ENCODE assay signal across 8 mouse cellular contexts in the genomic region with DNA sequence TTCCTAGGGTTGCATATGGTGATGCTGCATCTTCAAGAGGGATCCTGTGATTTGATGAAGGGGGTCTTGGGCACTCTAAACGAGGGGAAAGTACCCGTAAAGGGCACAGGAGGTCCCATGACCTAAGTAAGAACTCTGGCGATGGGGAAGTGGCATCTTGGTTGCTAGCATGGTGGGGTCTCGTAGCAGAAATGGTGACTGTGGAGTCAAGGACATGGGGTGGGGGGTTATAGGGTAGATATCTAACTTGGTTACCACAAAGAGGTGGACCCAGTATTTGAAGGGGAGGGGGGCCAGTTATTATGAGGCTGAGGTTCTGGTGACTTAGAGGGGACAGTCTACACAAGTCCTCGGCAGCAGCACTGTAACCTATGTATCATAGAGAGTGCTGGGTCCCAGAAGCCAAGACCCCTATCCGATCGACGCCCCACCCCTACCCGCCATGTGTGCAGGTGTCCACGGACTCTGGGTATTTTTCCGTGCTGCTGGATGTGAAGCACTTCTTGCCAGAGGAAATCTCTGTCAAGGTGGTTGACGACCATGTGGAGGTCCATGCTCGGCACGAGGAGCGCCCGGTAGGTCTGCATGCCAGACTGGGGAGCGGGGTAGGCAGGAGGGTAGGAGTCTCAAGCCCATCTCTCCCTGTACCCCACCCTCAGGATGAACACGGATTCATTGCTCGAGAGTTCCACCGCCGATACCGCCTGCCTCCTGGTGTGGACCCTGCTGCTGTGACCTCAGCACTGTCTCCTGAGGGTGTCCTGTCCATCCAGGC. TPM values are rescaled to one million over a fixed set of nuclear protein-coding genes. Genes with fewer than 3 reads are reported as not detected.
DNase-seq lines count a peak whose midpoint lies in the region; ATAC-seq and TF ChIP-seq lines count a peak whose summit lies in the region.

No protein-coding gene starts in this region.

- H3K9me3 ChIP-seq in kidney, embryonic 16.5 days (ENCODE audit: low read length): no peaks in the 10 kb centered on the region
- no peaks in the 10 kb centered on the region for H3K9me3 ChIP-seq in intestine, embryonic 16.5 days (ENCODE audit: control insufficient read depth, low read length)
- no peaks in the 10 kb centered on the region for H3K9me3 ChIP-seq in neural tube, embryonic 12.5 days

- no peak for ATAC-seq in kidney, embryonic 16.5 days (ENCODE audit: low FRiP score, low TSS enrichment)
- ATAC-seq in intestine, embryonic 16.5 days: no peak
- no peak for ATAC-seq in neural tube, embryonic 12.5 days (ENCODE audit: low FRiP score, low read depth)

- no peaks in the 10 kb centered on the region for H3K27me3 ChIP-seq in kidney, embryonic 16.5 days (ENCODE audit: insufficient read depth, low read length)
- no peaks in the 10 kb centered on the region for H3K27me3 ChIP-seq in intestine, embryonic 16.5 days (replicated peaks; ENCODE audit: control insufficient read depth, insufficient read depth, low read length)
- no peaks in the 10 kb centered on the region for H3K27me3 ChIP-seq in neural tube, embryonic 12.5 days (replicated peaks)
- no peaks in the 10 kb centered on the region for H3K27me3 ChIP-seq in kidney, adult 2 months (replicated peaks; ENCODE audit: control insufficient read depth, insufficient read depth, low read length)

- WGBS in kidney, embryonic 16.5 days: 83% methylated on average over 22 of the region's 22 CpGs
- 82% methylated on average over 22 of the region's 22 CpGs for WGBS in intestine, embryonic 16.5 days
- 87% methylated on average over 22 of the region's 22 CpGs for WGBS in neural tube, embryonic 12.5 days
- WGBS in kidney, adult 2 months: 82% methylated on average over 22 of the region's 22 CpGs

- H3K36me3 ChIP-seq in kidney, embryonic 16.5 days (ENCODE audit: insufficient read depth, low read length): peaks cover 34% of the 10 kb centered on the region
- peaks cover 14% of the 10 kb centered on the region for H3K36me3 ChIP-seq in intestine, embryonic 16.5 days (ENCODE audit: control insufficient read depth, insufficient read depth, low read length)
- peaks cover 29% of the 10 kb centered on the region for H3K36me3 ChIP-seq in neural tube, embryonic 12.5 days
- H3K36me3 ChIP-seq in kidney, adult 2 months (ENCODE audit: control insufficient read depth, insufficient read depth, low read length): no peaks in the 10 kb centered on the region

- no peak for TF ChIP-seq CTCF in embryonic fibroblast, embryonic 13.5 days (IDR thresholded peaks at IDR 0.05; ENCODE audit: borderline replicate concordance, insufficient read depth, low read length)
- TF ChIP-seq CTCF in kidney, adult 2 months (conservative IDR thresholded peaks at IDR 0.05; ENCODE audit: insufficient read depth, insufficient read length, low read depth, low read length): no peak

- H3K4me2 ChIP-seq in kidney, embryonic 16.5 days (replicated peaks; ENCODE audit: low read depth, low read length): peak overlapping the region; percentile 95
- H3K4me2 ChIP-seq in intestine, embryonic 16.5 days (ENCODE audit: low read depth, low read length): peak overlapping the region; percentile 88
- H3K4me2 ChIP-seq in neural tube, embryonic 12.5 days (replicated peaks): peak overlapping the region; percentile 88

- H3K27ac ChIP-seq in kidney, embryonic 16.5 days (ENCODE audit: low read length): no peak overlapping the region
- H3K27ac ChIP-seq in embryonic fibroblast, embryonic 13.5 days (ENCODE audit: insufficient read depth, low read length): no peak overlapping the region
- no peak overlapping the region for H3K27ac ChIP-seq in intestine, embryonic 16.5 days (ENCODE audit: low read length)
- H3K27ac ChIP-seq in neural tube, embryonic 12.5 days: no peak overlapping the region
- H3K27ac ChIP-seq in kidney, adult 2 months (ENCODE audit: insufficient read depth, low read depth, low read length): no peak overlapping the region

- no peak for DNase-seq in kidney, postnatal 14 days
- no peak for DNase-seq in right cerebral cortex, postnatal 14 days
- DNase-seq in kidney, adult 8-10 months: no peak
- DNase-seq in kidney, adult 2 months: no peak

- 0 out of 2 replicates have a peak, but pooled peaks have one; percentile 18 for TF ChIP-seq POLR2A in embryonic fibroblast, embryonic 13.5 days (IDR thresholded peaks at IDR 0.05; ENCODE audit: low read depth, low read length)
- TF ChIP-seq POLR2A in kidney, adult 2 months (IDR thresholded peaks at IDR 0.05; ENCODE audit: low read depth, low read length): no peak

- H3K9ac ChIP-seq in kidney, embryonic 16.5 days (replicated peaks; ENCODE audit: low read length): peak overlapping the region; percentile 84; the same call in 1 of the 2 replicates
- H3K9ac ChIP-seq in intestine, embryonic 16.5 days (ENCODE audit: low read depth, low read length): peak overlapping the region; percentile 82; the same call in 1 of the 2 replicates
- H3K9ac ChIP-seq in neural tube, embryonic 12.5 days: peak overlapping the region; percentile 57; the same call in 1 of the 2 replicates

- peak overlapping the region; percentile 76 for H3K4me3 ChIP-seq in kidney, embryonic 16.5 days (ENCODE audit: low read length)
- no peak overlapping the region for H3K4me3 ChIP-seq in embryonic fibroblast, embryonic 13.5 days (ENCODE audit: insufficient read depth, low read length)
- H3K4me3 ChIP-seq in intestine, embryonic 16.5 days (ENCODE audit: low read length): peak overlapping the region; percentile 77
- H3K4me3 ChIP-seq in neural tube, embryonic 12.5 days: peak overlapping the region; percentile 62; the same call in 1 of the 2 replicates
- H3K4me3 ChIP-seq in kidney, adult 2 months (ENCODE audit: insufficient read depth, low read depth, low read length): no peak overlapping the region

- peaks cover 34% of the 10 kb centered on the region for H3K4me1 ChIP-seq in kidney, embryonic 16.5 days (ENCODE audit: insufficient read depth, low read length)
- peaks cover 3% of the 10 kb centered on the region; the same call in 1 of the 2 replicates for H3K4me1 ChIP-seq in embryonic fibroblast, embryonic 13.5 days (ENCODE audit: control insufficient read depth, insufficient read depth, low read length)
- H3K4me1 ChIP-seq in intestine, embryonic 16.5 days (ENCODE audit: control insufficient read depth, insufficient read depth, low read length): peaks cover 18% of the 10 kb centered on the region
- peaks cover 27% of the 10 kb centered on the region for H3K4me1 ChIP-seq in neural tube, embryonic 12.5 days
- no peaks in the 10 kb centered on the region; the same call in 1 of the 2 replicates for H3K4me1 ChIP-seq in kidney, adult 2 months (ENCODE audit: control insufficient read depth, insufficient read depth, low read length)

RNA-seq across cellular contexts. Expression of gene Proser3, which starts 1.9 kb away (rescaled TPM):
- polyA plus RNA-seq in kidney, embryonic 16.5 days (2015; fragmentation: Nextera tagmentation; extraction: Ambion mirVana): 12.0 and 16.6 TPM in 2 replicates
- 7.7 and 8.0 TPM in 2 replicates for polyA plus RNA-seq in embryonic fibroblast, embryonic 13.5 days (2011; ENCODE audit: insufficient read length, low read depth, missing spikeins)
- 6.3 and 7.6 TPM in 2 replicates for polyA plus RNA-seq in intestine, embryonic 16.5 days (2015; fragmentation: Nextera tagmentation; extraction: Ambion mirVana)
- polyA plus RNA-seq in neural tube, embryonic 12.5 days (2016; fragmentation: Nextera tagmentation; extraction: Ambion mirVana): 9.7 and 11.0 TPM in 2 replicates
- 7.1 and 8.5 TPM in 2 replicates for polyA plus RNA-seq in kidney, adult 2 months (2012; rRNA removed)

RNA-seq across cellular contexts. Expression of gene Hspb6, which starts 2.0 kb away (rescaled TPM):
- polyA plus RNA-seq in kidney, embryonic 16.5 days (2015; fragmentation: Nextera tagmentation; extraction: Ambion mirVana): 18.0 and 20.6 TPM in 2 replicates
- polyA plus RNA-seq in embryonic fibroblast, embryonic 13.5 days (2011; ENCODE audit: insufficient read length, low read depth, missing spikeins): 55.6 and 58.1 TPM in 2 replicates
- 48.4 and 53.8 TPM in 2 replicates for polyA plus RNA-seq in intestine, embryonic 16.5 days (2015; fragmentation: Nextera tagmentation; extraction: Ambion mirVana)
- 5.4 and 6.0 TPM in 2 replicates for polyA plus RNA-seq in neural tube, embryonic 12.5 days (2016; fragmentation: Nextera tagmentation; extraction: Ambion mirVana)
- 21.6 and 50.4 TPM in 2 replicates for polyA plus RNA-seq in kidney, adult 2 months (2012; rRNA removed)

RNA-seq across cellular contexts. Expression of gene Lin37, which starts 5.6 kb away (rescaled TPM):
- polyA plus RNA-seq in kidney, embryonic 16.5 days (2015; fragmentation: Nextera tagmentation; extraction: Ambion mirVana): 47.0 and 48.1 TPM in 2 replicates
- polyA plus RNA-seq in embryonic fibroblast, embryonic 13.5 days (2011; ENCODE audit: insufficient read length, low read depth, missing spikeins): 30.6 and 38.5 TPM in 2 replicates
- 44.5 and 50.0 TPM in 2 replicates for polyA plus RNA-seq in intestine, embryonic 16.5 days (2015; fragmentation: Nextera tagmentation; extraction: Ambion mirVana)
- polyA plus RNA-seq in neural tube, embryonic 12.5 days (2016; fragmentation: Nextera tagmentation; extraction: Ambion mirVana): 52.8 and 53.4 TPM in 2 replicates
- 29.0 and 33.8 TPM in 2 replicates for polyA plus RNA-seq in kidney, adult 2 months (2012; rRNA removed)

RNA-seq across cellular contexts. Expression of gene U2af1l4, which starts 9.1 kb away (rescaled TPM):
- polyA plus RNA-seq in kidney, embryonic 16.5 days (2015; fragmentation: Nextera tagmentation; extraction: Ambion mirVana): 91.6 and 99.4 TPM in 2 replicates
- polyA plus RNA-seq in embryonic fibroblast, embryonic 13.5 days (2011; ENCODE audit: insufficient read length, low read depth, missing spikeins): 49.1 and 79.1 TPM in 2 replicates
- 71.2 and 73.8 TPM in 2 replicates for polyA plus RNA-seq in intestine, embryonic 16.5 days (2015; fragmentation: Nextera tagmentation; extraction: Ambion mirVana)
- 83.8 and 87.9 TPM in 2 replicates for polyA plus RNA-seq in neural tube, embryonic 12.5 days (2016; fragmentation: Nextera tagmentation; extraction: Ambion mirVana)
- 47.9 and 54.5 TPM in 2 replicates for polyA plus RNA-seq in kidney, adult 2 months (2012; rRNA removed)

RNA-seq across cellular contexts. Expression of gene Gm49396, which starts 9.1 kb away (rescaled TPM):
- 18.2 and 18.9 TPM in 2 replicates for polyA plus RNA-seq in kidney, embryonic 16.5 days (2015; fragmentation: Nextera tagmentation; extraction: Ambion mirVana)
- 1.4 and 3.1 TPM in 2 replicates for polyA plus RNA-seq in embryonic fibroblast, embryonic 13.5 days (2011; ENCODE audit: insufficient read length, low read depth, missing spikeins)
- 9.2 and 9.3 TPM in 2 replicates for polyA plus RNA-seq in intestine, embryonic 16.5 days (2015; fragmentation: Nextera tagmentation; extraction: Ambion mirVana)
- 16.2 and 17.1 TPM in 2 replicates for polyA plus RNA-seq in neural tube, embryonic 12.5 days (2016; fragmentation: Nextera tagmentation; extraction: Ambion mirVana)
- 1.5 and 1.9 TPM in 2 replicates for polyA plus RNA-seq in kidney, adult 2 months (2012; rRNA removed)

Comparison
In these comparisons a context has a peak if more than half of its experiments do, and no peak if none do; other contexts are left out.
1. H3K4me3 ChIP-seq: peak in kidney, embryonic 16.5 days (single experiment), intestine, embryonic 16.5 days (single experiment) and neural tube, embryonic 12.5 days (single experiment); none in embryonic fibroblast, embryonic 13.5 days (single experiment) and kidney, adult 2 months (single experiment).
2. Peak in every context shown above with its lines, with median percentiles within 50 percentile points of each other: H3K4me2 ChIP-seq and H3K9ac ChIP-seq.